Mouse (Mus musculus) liver, embryonic 14.5 days (tissue): ENCODE data around the gene Slc38a10. TPM values are rescaled to one million over a fixed set of nuclear protein-coding genes. Genes with fewer than 3 reads are reported as not detected.

Experiments
- ATAC-seq: fragments of 200-750 bp; cut with Nextera tagmentation; 2 replicates; pipeline ENCODE4 v1.8.0; 2017; ENCODE audit warnings: moderate number of reproducible peaks, mild to moderate bottlenecking, moderate library complexity; ENCODE audit not compliant: insufficient read depth
- DNase-seq, 3 experiments: peaks; one replicate each; pipeline ENCODE4 v3.0.0-alpha.2; 2012 to 2013; ENCODE audit warnings: low read depth in 3 of 3, low spot score in 3 of 3
- H3K27ac ChIP-seq: fragments of 300-500 bp; sonication (generic); 2 replicates; pipeline ENCODE4 v1.5.1; 2014; ENCODE audit warnings: moderate library complexity, mild to moderate bottlenecking, control low read depth, inconsistent platforms
- H3K27me3 ChIP-seq: fragments of 300-500 bp; sonication (generic); 2 replicates; pipeline ENCODE4 v1.6.1; 2014; ENCODE audit warnings: mild to moderate bottlenecking, low read length, moderate library complexity; ENCODE audit not compliant: control insufficient read depth, insufficient read depth
- H3K36me3 ChIP-seq: fragments of 300-500 bp; sonication (generic); replicated peaks from 2 replicates; pipeline ENCODE4 v1.6.1; 2014; ENCODE audit warnings: low read depth; ENCODE audit not compliant: control insufficient read depth, insufficient read depth
- H3K4me1 ChIP-seq, 2 experiments: fragments of 200-500 bp in 1 of 2; fragments of 300-500 bp in 1 of 2; sonication (generic) in 1 of 2; replicated peaks; 2 replicates each; pipeline ENCODE4 v1.6.1; 2012 to 2014; ENCODE audit warnings: antibody characterized with exemption in 1 of 2, inconsistent platforms in 1 of 2, low read length in 1 of 2; ENCODE audit not compliant: control insufficient read depth in 2 of 2, insufficient read depth in 2 of 2
- H3K4me2 ChIP-seq: fragments of 300-500 bp; sonication (generic); 2 replicates; pipeline ENCODE4 v1.6.1; 2014; ENCODE audit warnings: low read depth, mild to moderate bottlenecking, control low read depth, moderate library complexity
- H3K4me3 ChIP-seq, 2 experiments: fragments of 200-500 bp in 1 of 2; fragments of 300-500 bp in 1 of 2; sonication (generic) in 1 of 2; 2 replicates each; pipeline ENCODE4 v1.5.1; 2012 to 2014; ENCODE audit warnings: low read depth in 2 of 2, low read length in 2 of 2, mild to moderate bottlenecking in 2 of 2, control low read depth in 1 of 2, inconsistent platforms in 1 of 2, moderate library complexity in 1 of 2; ENCODE audit not compliant: insufficient read depth in 1 of 2
- H3K9ac ChIP-seq: fragments of 300-500 bp; sonication (generic); replicated peaks from 2 replicates; pipeline ENCODE4 v1.6.1; 2014; ENCODE audit warnings: mild to moderate bottlenecking, control low read depth, moderate library complexity
- H3K9me3 ChIP-seq: fragments of 300-500 bp; sonication (generic); 2 replicates; pipeline ENCODE4 v1.6.1; 2016; ENCODE audit warnings: low read length, mixed read lengths; ENCODE audit not compliant: control insufficient read depth
- CTCF ChIP-seq: IDR thresholded peaks from 2 replicates; pipeline ENCODE4 v1.5.1; 2016; ENCODE audit warnings: antibody characterized with exemption, low read depth, control low read depth
- EP300 ChIP-seq: IDR thresholded peaks from 2 replicates; pipeline ENCODE4 v1.6.1; 2016; ENCODE audit warnings: antibody characterized with exemption, low read depth
- WGBS: fragments of 180-500 bp; shearing (Covaris S2); extraction: QIAGEN DNeasy Blood & Tissue Kit; methylation state at CpG from one replicate; pipeline ENCODE4 v1.1.7; 2014; ENCODE audit not compliant: insufficient replicate concordance; 5-methylcytosine and 5-hydroxymethylcytosine counted together
- polyA plus RNA-seq, 2 experiments: library from polyadenylated mRNA; depleted of rRNA in 1 of 2; stranded (reverse) in 1 of 2; unstranded in 1 of 2; fragments of >200 nt; fragmentation: Nextera tagmentation in 1 of 2; extraction: Ambion mirVana in 1 of 2; gene quantifications; 2 replicates each; pipeline versions ENCODE4 v1.2.1 to v1.2.3; 2012 to 2014

The Slc38a10 gene
- polyA plus RNA-seq, 2 experiments: 21.0 to 21.8 TPM

DNA sequence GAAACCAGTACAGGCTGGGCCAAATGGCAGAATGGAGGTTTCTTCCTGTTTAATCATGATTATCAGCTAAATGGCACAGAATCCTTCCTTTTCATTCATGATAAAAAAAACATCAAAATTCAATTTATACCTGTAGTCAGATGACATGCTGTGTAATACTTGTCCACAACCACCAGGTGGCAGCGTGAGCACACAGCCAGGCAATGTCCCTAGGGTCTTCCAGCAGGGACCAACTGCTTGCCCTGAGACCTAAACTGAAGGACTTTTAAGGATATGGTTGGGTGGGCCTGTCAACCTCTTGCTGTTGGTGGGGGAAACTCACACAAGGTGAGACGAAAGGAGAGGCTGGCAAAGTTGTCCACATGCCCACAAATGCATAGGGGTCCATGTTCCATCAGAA is 40.1 kb downstream of the Slc38a10 start:
- no peak overlapping the region for H3K4me2 ChIP-seq
- no peak for TF ChIP-seq EP300
- peak; percentile 96 for TF ChIP-seq CTCF
- WGBS: 17% methylated on average over 2 of the region's 2 CpGs
- no peak overlapping the region for H3K27ac ChIP-seq
- DNase-seq (peak in 1 of 3 experiments; percentile 31), ATAC-seq (no peak)
- no peak overlapping the region for H3K4me3 ChIP-seq
- no peaks in the 10 kb centered on the region for H3K4me1 ChIP-seq
- H3K9me3 ChIP-seq: no peaks in the 10 kb centered on the region
- H3K9ac ChIP-seq: no peak overlapping the region
- no peaks in the 10 kb centered on the region for H3K27me3 ChIP-seq
- peaks cover 13% of the 10 kb centered on the region for H3K36me3 ChIP-seq

DNA sequence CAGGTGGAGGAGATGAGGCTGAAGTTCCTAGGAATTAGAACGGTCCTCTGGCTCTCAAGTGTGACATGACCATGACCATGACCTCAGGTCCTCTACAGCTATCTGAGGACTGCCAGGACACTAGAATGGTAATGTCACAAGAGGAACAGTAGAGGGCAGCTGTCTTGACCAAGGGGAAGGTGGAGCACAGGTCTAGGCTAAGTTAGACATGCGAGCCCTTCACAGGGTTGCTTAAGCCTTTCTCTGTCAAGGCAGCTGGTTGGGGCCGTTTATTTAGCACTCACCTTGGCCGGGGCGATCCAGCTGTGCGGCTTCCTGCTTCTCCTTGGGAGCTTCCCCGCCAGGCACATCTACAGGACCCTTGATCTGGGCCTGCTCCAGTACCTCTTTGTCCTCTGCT is 40.6 kb downstream of the Slc38a10 start:
- WGBS: 75% methylated on average over 7 of the region's 7 CpGs
- Histone ChIP-seq H3K36me3 (peaks cover 13% of the 10 kb centered on the region), H3K4me2 (no peak overlapping the region), H3K9me3 (no peaks in the 10 kb centered on the region), H3K27ac (no peak overlapping the region), H3K4me3 (no peak overlapping the region), H3K27me3 (no peaks in the 10 kb centered on the region), H3K4me1 (no peaks in the 10 kb centered on the region), H3K9ac (no peak overlapping the region)
- DNase-seq: no peak
- TF ChIP-seq EP300: no peak
- TF ChIP-seq CTCF: peak; percentile 23; the same call in 1 of the 2 replicates
- no peak for ATAC-seq

DNA sequence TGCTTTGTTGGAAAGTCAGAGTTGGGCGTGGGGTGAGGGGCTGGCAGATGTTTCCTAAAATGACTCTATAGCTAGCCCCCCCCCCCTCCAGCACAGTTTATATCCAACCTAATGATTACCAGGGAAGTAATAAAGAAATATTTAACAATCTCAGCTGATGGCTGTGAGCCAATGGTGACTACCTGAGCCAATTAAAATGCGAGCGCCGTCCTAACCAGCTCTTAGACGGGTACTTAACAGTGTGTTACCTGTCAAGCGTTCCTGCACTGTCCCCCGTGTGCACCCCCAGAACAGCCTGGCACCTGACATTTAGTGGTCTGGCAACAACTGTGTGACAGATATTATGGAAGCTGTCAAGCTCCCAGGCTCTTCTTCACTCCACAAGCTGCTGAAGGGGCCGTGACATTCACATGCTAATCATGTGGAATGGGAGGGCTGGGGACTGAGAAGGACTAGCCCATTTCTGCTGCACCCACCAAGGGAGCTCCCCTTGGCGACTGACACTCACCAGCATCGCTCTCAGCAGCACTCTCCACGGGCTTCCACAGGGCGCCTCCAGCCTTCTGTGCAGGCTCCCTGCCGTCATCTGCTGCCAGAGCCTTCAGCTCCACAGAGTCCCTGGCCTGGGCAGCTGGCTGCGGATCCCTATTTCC is 41.5 kb downstream of the Slc38a10 start:
- Histone ChIP-seq H3K9me3 (no peaks in the 10 kb centered on the region), H3K4me1 (no peaks in the 10 kb centered on the region), H3K9ac (no peak overlapping the region), H3K27me3 (no peaks in the 10 kb centered on the region), H3K4me3 (no peak overlapping the region), H3K36me3 (peaks cover 16% of the 10 kb centered on the region), H3K4me2 (no peak overlapping the region), H3K27ac (no peak overlapping the region)
- WGBS: 84% methylated on average over 14 of the region's 14 CpGs
- TF ChIP-seq EP300 (no peak), CTCF (no peak)
- no peak for ATAC-seq
- DNase-seq: no peak

DNA sequence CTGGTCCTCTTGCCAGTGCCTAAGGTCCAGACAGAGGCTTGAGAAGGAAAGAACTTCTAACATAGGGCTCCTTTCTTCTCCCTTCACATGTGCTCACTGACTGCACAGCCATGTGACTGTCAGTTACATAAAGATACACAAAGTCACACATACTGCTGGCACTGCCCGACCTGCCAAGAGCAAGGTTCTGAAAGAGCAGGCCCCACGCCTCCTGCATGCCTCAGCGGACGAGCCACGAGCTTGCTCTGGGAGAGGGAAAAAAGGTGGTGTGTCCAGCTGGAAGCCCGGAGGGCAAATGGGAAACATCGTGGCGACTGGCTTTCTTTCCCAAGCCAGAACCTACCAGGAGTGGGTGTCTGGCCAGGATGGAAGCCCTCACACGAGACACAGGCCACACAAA is 43.4 kb downstream of the Slc38a10 start:
- no peaks in the 10 kb centered on the region for H3K9me3 ChIP-seq
- H3K4me3 ChIP-seq: no peak overlapping the region
- no peak overlapping the region for H3K9ac ChIP-seq
- DNase-seq (no peak), ATAC-seq (no peak)
- H3K4me2 ChIP-seq: no peak overlapping the region
- TF ChIP-seq EP300 (no peak), CTCF (no peak)
- no peaks in the 10 kb centered on the region for H3K4me1 ChIP-seq
- H3K27ac ChIP-seq: no peak overlapping the region
- H3K27me3 ChIP-seq: no peaks in the 10 kb centered on the region
- WGBS: 86% methylated on average over 9 of the region's 9 CpGs
- peaks cover 16% of the 10 kb centered on the region for H3K36me3 ChIP-seq

DNA sequence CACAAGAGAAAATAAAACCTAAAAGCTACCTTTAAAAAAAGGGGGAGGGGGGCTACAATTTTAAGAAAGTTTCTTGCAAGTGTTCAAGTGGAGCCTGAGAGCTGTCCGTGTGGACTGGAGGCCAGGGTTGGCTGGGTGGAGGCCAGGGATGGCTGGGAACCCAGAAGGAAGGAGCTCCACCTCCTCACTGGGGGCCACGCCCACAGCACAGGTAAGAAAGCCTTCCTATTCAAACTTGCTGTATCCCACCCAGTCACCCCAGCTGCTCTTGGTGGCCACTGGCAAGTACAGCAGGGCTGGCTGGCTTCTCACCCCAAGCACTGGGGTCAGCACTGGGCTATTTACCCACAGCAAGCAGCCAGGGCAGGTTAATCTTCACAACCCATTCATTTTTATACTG is 44.1 kb downstream of the Slc38a10 start:
- Histone ChIP-seq H3K27me3 (no peaks in the 10 kb centered on the region), H3K4me3 (no peak overlapping the region), H3K36me3 (peaks cover 16% of the 10 kb centered on the region), H3K9me3 (no peaks in the 10 kb centered on the region), H3K4me1 (no peaks in the 10 kb centered on the region), H3K4me2 (no peak overlapping the region), H3K9ac (no peak overlapping the region), H3K27ac (no peak overlapping the region)
- TF ChIP-seq CTCF (no peak), EP300 (no peak)
- DNase-seq (no peak), ATAC-seq (no peak)
- whole genome bisulfite sequencing: 48% methylated on average over 2 of the region's 2 CpGs
